Mouse (Mus musculus) spleen, postnatal 4 days (tissue): Measurements from ENCODE around the gene Tfdp2.

Experiments used
- DNase-seq, 2 experiments: peaks; one replicate each; pipeline ENCODE4 v3.0.0; 2022; ENCODE audit warnings: low spot score in 2 of 2

Tfdp2 gene

GRCm38 (mm10) chr9:96369654-96370384, 173.7 kb downstream of the Tfdp2 start:
- DNase-seq = no peak

DNA sequence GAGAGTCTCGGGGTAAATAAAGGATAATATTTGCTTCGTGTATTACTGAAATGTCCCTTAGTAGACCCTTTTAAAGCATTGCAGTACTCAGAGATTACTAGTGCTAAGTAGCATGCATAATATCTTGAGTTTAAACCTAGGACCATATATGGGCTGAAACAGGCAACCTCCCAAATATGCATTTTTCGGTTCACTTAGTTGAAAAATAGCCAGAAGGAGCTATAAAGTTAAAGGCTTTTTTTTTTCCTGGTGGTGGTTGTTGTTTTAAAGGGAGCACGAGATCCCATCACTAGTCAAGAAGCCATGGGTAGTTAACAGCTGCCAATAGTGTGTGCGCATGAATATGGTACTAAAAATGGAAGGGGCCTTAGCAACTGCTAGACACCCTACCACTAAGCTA, 175.0 kb downstream of the Tfdp2 start:
- no peak for DNase-seq
